Mouse (Mus musculus): ENCODE results near the gene Pigm. TPM values are rescaled to one million over a fixed set of nuclear protein-coding genes. Genes with fewer than 3 reads are reported as not detected.
A peak's percentile ranks its signal among the peaks of the same experiment; 100 is the strongest.

The Pigm gene
- total RNA-seq, 2 experiments from 2014 or later: 3.4 to 3.6 TPM

DNA sequence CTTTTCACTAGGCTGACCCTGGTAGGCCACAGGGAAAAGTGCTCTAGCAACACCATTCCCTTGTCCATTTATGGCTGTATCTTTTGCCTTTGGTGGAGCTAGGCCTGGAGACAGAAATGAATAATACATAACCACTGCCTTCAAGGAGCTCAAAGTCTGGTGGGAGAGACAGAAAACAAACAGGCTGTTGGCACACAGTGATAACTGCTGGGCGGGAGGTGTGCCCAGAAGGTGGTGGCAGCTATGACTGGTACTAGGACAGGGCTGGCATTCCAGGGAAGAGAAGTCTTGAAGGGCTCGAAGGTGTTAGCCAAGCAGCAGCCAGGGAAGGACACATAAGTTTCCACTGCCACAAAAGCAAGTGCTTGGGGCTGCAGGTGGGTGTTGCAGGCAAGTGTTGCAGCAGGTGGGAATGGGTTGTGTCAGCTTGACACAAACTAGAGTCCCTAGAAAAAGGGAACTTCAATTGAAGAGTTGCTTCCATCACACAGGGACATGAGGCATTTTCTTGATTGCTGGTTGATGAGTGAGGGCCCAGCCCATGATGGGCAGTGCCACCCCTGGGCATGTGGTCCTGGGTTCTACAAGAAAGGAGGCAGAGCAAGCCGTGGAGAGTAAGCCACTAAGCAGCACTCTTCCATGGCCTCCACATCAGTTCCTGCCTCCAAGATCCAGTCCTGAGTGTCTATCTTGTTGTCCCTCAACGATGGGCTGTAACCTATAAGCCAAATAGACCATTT, 37.3 kb downstream of the Pigm start:
- no peak for DNase-seq

DNA sequence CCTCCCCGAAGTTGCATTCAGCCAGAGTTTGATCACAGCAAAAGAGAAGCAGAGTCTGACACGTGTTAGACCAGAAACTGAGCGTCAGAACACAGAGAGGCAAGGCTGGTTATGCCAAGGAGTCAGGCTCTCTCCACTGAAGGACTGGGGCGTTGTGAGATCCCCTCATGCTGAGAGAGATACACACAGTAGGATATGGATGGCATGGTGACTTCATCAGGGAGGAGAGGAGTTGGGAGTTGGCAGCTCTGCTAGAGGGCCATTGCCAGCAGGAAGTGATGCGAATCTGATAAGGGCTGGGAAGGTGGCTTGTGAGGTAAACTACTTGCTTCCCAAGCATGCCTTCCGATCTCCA, 37.9 kb downstream of the Pigm start:
- DNase-seq: no peak

DNA sequence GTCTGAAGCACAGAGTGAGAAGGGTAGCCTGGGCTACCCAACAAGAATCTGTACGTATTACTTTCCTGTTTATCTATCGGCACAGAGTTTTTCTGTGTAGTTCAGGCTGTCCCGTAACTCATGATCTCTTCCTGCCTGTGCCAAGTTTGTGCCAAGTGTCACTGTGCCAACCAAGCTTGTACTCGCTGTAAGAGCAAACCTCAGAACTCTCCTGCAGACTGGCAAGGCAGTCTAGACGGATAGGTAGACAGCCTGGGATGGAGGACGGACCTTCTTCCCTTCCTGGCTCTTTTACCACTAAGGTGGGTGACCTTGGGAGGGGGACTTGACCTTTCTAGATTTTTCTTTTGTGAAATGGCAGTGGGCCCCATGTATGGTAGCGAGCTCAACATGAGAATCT, 38.7 kb downstream of the Pigm start:
- DNase-seq: no peak

DNA sequence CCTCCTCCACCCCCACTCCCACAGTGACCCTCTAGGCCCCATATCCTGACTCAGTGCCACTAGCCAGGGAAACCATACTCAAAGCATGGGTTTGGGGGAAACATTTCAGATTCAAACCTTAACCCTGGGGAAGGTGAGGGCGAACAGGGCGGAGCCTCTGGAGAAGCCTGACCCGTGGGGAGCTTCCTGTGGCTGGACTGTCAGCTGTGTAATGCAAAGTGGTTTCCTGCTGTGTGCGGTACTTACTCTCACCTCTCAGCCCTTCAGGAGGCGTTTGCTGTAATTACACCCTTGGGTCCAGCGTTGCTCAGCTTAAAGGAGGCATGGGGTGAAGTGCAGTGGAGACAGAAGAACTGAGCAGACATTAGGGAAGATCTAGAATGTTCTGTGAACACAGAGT, 41.8 kb downstream of the Pigm start:
- no peak for DNase-seq

DNA sequence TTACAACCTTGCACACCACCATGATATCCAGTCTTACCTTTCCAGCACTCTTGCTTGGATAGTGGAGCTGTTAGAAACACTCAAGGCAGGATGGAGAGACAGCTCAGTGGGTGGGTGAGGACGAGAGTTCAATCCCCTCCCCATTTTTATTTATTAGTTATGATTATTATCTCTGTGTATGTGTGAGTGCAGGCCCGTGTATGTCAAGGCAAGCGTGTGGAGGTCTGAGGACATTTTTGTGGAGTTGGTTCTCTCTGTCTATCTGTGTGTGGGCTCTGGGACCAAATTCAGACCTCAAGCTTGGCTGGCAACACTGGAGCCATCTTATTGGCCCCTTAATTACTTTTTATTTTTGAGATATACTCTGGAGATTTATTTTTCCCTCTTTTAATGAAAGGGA, 42.3 kb downstream of the Pigm start:
- no peak for DNase-seq

DNA sequence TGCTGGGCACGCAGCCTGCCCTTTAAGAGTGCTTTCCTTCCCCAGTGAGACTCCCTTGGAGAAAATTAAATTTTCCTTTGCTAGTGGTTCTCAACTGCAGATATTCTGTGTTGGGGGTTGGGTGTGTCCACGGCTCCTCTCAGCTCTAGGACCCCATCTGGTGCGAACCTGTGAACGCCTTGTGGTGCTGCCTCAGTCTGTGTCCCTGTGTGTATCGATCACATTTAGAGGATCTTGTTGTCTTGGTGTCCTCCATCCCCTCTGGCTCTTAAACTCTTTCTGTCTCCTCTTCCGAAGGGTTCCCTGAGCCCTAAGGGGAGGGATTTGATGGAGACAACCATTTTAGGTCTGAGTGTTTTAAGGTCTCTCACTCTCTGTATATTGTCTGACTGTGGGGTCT, 43.8 kb downstream of the Pigm start:
- DNase-seq: no peak

DNA sequence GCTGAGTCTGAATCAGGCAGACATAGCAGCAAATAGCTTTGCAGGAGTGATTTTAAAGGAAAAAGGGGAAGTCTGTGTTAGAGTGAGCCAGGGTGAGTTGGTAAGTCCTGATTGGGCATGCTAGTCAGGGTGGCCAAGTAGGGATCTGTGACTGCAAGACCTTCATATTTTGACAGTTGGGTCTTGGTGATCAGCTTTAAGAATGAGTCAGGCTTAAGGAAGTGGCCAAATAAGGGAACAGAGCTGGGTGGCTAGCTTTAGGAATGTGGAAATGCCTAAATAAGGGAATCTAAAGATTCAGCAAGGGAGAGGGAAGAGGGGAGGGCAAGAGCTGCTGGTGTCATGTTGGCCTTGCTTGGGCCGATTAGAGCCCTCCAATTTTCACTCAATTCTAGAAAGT, 47.0 kb downstream of the Pigm start:
- DNase-seq: no peak

DNA sequence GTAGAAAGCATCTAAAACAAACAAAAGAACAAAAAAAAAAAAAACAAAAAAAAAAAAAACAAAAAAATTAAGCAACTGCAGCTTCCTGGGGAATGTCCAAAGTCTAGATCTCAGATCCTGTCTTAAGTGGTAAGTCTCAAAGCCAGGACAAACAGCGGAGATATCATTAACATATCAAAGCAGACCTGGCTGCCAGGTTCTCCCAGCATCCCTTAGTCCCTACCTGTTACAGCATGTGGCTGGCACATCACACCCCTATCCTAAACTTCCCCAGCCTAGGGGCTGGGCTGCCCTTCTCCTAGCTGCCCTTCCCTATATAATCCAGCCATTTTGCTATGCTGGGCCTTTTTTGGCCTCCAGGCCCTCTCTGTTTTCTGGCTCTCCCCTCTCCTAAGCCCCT, 50.1 kb downstream of the Pigm start:
- DNase-seq: no peak

DNA sequence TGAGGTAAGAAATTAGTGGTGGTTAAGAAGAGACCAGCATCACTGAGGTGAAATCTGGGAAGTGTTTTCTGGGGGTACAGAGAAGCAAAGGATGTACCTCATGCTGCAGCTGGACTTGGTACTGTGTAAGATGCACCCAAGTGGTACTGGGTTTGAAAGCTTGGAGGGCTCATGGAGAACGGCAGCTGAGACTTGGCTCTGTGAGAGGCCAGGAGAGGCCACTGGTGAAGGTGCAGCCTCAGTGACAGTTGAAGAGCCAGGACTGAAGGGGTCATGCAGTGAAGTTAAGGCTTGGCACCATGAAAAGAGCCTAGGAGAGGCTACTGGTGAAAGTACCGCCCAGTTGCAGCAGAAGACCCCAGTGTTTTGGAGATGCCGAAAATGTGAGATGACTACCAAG, 51.5 kb downstream of the Pigm start:
- no peak for DNase-seq

DNA sequence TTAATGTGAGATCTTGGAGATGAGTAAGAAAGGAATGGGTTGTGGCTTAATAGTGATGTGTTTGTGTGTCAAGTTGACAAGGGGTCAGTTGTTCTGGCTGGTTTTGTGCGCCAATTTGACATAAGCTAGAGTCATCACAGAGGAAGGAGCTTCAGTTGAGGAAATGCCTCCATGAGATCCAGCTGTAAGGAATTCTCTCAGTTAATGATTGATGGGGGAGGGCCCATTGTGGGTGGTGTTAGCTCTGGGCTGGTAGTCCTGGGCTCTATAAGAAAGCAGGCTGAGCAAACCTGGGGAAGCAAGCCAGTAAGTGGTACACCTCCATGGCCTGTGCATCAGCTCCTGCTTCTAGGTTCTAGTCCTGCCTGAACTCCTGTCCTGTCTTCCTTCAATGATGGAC, 52.3 kb downstream of the Pigm start:
- no peak for DNase-seq

DNA sequence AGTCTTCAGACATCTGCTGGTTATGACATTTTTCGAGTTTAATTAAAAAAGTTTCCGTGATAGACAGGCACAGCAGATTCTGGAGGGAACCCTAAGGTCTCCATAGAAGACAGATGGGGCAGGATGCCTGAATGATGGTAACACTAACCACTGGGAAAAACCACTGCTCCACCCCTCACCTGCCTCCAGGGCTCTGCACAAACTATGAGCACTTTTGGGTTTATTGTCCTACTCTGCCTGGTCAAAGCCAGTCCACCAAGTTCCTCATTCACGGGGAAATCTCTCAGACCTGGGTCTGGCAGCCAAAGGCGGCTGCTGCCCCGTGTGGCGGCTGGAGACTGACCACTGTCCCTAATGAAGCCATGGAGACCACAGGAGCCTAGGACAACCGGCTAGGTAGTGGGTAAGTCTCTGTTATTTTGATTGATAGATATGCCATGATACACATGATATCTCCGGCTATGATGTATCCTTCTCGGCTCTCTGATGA, 54.4 kb downstream of the Pigm start:
- DNase-seq: no peak

DNA sequence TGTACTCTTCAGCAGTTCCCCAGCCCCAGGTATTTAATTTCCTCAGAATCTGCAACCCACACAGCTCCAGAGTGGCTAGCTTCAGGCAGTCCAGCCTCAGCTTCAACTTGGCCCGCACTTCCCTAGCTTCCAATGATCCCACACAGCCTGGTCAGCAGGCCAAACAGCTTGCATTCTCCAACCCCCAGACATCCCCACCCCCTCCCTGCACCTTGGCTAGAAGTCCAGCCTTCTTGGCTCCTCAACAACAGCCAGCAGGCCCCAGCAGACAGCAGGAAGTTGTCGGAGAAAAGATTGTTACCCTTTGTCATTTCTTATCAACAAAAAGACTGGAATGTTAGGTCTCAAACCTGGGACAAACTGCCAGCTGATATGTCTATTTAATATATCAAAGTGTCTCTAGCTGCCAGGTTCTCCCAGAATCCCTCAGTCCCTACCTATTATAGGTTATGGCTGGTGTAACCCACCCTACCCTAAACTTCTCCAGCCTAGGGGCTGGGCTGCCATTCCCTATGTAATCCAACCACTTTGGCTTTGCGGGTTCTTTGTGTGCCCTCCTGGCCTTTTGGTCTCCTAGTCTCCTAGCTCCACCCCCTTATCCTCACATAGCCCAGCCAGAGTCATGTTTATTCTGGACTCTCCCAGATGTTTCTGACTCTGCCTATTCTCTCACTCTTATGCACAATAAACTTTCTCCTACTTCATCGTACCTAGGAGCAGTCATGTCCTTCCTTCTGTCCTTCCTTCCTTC, 55.7 kb downstream of the Pigm start:
- DNase-seq: peak; percentile 59

DNA sequence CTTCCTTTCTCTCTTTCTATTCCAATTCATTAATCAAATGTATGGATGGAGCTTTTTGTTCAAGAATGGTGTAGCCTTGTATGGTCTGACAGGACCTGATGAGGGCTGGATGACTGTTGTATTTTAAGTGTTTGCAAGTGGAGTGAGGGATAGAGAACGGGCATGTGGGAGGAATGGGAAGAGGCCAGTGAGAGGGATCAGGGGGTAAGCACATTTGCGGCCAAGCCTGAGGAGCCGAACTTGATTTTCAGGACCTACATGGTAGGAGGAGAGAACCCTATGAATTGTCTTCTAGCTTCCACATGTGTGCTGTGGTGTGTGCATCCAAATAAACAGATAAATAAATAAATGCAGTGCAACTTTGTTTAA, 56.2 kb downstream of the Pigm start:
- DNase-seq: no peak

DNA sequence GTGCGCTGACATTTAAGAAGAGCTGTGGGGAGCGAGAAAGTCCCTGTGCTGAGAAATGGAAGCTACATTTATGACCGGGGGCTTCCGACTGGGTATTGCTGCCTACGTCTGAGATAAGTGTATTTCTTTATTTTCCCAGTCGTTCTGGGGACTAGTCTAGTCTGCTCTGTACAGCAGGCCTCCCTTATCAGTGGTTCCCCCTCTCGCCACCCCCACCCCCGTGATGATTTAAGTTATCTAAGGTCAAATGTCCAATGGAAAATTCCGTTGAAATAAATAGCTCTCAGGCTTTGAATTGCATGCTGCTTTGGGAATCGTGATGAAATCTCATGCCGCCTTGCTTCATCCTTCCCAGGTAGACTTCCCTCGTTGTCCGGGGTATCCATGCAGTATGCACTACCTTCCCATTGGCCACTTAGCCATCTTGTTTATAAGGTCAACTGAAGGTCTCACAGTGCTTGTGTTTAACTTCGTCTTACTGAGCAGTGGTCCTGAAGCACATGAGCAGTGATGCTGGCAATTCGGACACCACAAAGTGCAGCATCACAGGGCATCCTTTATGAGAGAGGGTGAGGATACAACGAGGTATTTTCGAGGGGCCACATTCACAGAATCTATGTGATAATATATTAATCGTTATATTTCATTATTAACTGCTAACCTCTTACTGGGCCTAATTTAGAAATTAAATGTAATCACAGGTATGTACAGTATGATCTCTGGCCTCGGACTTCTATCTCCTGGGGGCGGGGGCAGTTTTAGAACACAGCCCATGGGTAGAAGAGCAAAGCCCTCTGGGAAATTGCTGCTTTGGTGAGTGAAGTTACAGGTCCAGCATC, 56.9 kb downstream of the Pigm start:
- DNase-seq: no peak

Other genes starting within 250 kb of the Pigm start
- gene Pex19, start 249.8 kb upstream of the Pigm start, total RNA-seq (2021): 10 to 100 TPM; 76.0 to 82.5 TPM
- 100 to 1,000 TPM; 131 to 159 TPM for gene Dcaf8, start 228.5 kb upstream of the Pigm start, total RNA-seq (2021)
- 10 to 100 TPM; 32.6 to 33.3 TPM for gene Pea15a, start 169.7 kb upstream of the Pigm start, total RNA-seq (2021)
- gene Casq1, start 156.7 kb upstream of the Pigm start, total RNA-seq (2021): 1,000 to 10,000 TPM; 5,450 to 5,866 TPM
- under 1 TPM; 0.59 to 0.88 TPM for gene Atp1a4, start 118.1 kb upstream of the Pigm start, total RNA-seq (2021)
- gene Igsf8, start 114.9 kb upstream of the Pigm start, total RNA-seq (2021): 10 to 100 TPM in 1 of 2 experiments, 1 to 10 TPM in 1; 9.2 to 10.7 TPM
- gene Atp1a2, start 78.5 kb upstream of the Pigm start, total RNA-seq (2021): 1,000 to 10,000 TPM; 1,026 to 1,397 TPM
- not detected for gene Kcnj9, start 47.2 kb upstream of the Pigm start, total RNA-seq (2021)
- gene Kcnj10, start 35.3 kb upstream of the Pigm start, total RNA-seq (2021): under 1 TPM; 0.08 to 0.13 TPM
- gene Slamf9, start 98.8 kb downstream of the Pigm start, total RNA-seq (2021): under 1 TPM; 0.20 to 0.35 TPM
- under 1 TPM in 1 of 2 experiments, not detected in 1; 0.19 TPM for gene Igsf9, start 105.2 kb downstream of the Pigm start, total RNA-seq (2021)
- gene Tagln2, start 123.5 kb downstream of the Pigm start, total RNA-seq (2021): 10 to 100 TPM; 24.8 to 33.7 TPM
- not detected for gene Cfap45, start 144.3 kb downstream of the Pigm start, total RNA-seq (2021)
- not detected for gene Vsig8, start 179.4 kb downstream of the Pigm start, total RNA-seq (2021)
- under 1 TPM in 1 of 2 experiments, not detected in 1; 0.21 TPM for gene Slamf8, start 214.0 kb downstream of the Pigm start, total RNA-seq (2021)
- not detected for gene Fcrl6, start 226.0 kb downstream of the Pigm start, total RNA-seq (2021)

Data from gastrocnemius, postnatal 25 days (tissue).